Mouse (Mus musculus): ENCODE measurements at regions not wholly inside any gene's neighbourhood (a gene's known extent, or its start where the extent isn't known, plus 50 kb on each side); places are given as distances from the start of the nearest gene placed in this dataset.

DNA sequence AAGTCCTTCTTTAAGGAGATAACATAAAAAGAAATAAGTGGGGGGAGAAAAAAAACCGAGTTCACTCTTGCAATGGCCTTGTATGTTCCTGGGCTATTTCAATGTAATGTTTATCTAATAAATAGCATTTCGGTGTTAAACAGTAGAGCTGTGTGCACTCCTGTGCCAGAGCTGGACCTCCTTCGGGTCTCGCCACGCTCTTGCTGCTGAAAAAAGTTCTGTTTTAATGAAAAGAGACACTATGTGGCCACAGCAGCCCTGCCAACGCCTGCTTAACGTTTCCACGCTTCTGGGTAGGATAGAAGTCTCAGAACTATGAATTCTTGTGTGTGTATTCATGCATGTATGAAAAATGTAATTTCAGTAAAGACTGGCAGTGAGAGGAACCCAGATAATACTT is 50.3 kb upstream of the Prickle1 start:
- no peak for DNase-seq
